Mouse (Mus musculus): ENCODE measurements around the gene Zfhx3.

Gene Zfhx3

GRCm38 (mm10) chr8:108440476-108440875, 498.0 kb downstream of the Zfhx3 start:
- in situ Hi-C loops (cut with MseI, MboI), result no loop called here

- in situ Hi-C loops (cut with MseI, MboI), result no loop called here
Measured at GRCm38 (mm10) chr8:108450847-108451246, 508.4 kb downstream of the Zfhx3 start.

GRCm38 (mm10) chr8:108454561-108455311, 512.3 kb downstream of the Zfhx3 start:
- in situ Hi-C loops (cut with MseI, MboI), result no loop called here

GRCm38 (mm10) chr8:108466653-108467052, 524.2 kb downstream of the Zfhx3 start:
- in situ Hi-C loops (cut with MseI, MboI), result no loop called here

GRCm38 (mm10) chr8:108467172-108468035, 525.0 kb downstream of the Zfhx3 start:
- in situ Hi-C loops (cut with MseI, MboI), result no loop called here

DNA sequence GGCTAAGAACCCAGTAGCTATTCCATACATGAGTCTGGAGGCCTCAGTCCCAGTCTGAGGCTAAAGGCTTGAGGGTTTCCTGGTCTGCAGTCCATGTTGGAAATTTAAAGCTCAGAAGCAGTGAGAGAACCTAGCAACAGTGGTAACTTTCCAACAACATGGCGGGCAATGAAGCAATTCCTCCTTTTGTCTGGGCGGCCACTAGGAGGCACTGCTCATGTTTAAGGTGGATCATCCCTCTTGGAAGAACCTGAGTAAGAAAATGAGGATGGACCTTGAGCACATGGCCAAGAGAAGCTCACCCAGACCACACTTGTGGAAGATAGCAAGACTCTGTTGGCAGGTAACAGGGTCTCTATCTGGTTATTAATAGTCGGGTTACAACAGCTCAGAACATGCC, 527.8 kb downstream of the Zfhx3 start:
- in situ Hi-C loops (cut with MseI, MboI), result no loop called here

GRCm38 (mm10) chr8:108474556-108474955, 532.1 kb downstream of the Zfhx3 start:
- in situ Hi-C loops (cut with MseI, MboI), result no loop called here

DNA sequence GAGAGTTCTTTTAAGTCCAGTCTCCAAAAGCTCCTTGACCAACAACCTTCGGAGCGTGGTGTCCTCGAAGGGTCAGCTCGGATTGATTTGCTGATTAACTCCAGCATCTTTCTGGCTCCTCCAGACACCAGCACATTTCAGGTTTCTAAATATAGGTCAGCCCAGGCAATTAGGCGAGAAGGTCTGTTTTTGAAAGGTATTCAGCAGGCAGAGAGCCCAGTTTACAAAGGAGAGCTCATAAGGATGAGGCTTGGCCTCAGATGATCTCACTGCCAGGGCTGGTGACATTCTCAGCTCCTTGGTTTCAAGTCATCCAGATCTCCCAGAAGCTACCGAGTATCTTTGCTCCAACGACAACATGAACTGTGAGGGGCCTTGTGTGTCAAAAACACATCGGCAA, 535.7 kb downstream of the Zfhx3 start:
- in situ Hi-C loops (cut with MseI, MboI), result no loop called here

DNA sequence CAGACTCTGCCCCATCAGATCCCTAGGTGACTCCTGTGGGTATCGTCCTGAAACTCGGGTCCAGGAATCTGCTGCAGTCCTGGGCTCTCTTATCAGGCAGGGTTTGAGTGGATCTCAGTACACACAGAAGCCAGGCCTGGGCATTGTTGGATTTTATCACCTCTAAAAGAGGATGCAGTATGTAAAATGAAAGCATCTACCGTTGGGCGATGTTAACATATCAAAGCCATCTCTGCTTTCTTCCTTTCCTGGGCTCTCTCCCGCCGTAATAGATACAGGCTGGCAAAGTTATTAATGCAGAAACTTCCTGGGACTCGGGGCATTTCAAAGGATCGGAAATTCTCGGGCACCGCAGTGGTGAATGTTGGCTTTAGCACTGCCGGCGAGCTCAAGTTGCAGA, 537.7 kb downstream of the Zfhx3 start:
- in situ Hi-C loops (cut with MseI, MboI), result no loop called here

DNA sequence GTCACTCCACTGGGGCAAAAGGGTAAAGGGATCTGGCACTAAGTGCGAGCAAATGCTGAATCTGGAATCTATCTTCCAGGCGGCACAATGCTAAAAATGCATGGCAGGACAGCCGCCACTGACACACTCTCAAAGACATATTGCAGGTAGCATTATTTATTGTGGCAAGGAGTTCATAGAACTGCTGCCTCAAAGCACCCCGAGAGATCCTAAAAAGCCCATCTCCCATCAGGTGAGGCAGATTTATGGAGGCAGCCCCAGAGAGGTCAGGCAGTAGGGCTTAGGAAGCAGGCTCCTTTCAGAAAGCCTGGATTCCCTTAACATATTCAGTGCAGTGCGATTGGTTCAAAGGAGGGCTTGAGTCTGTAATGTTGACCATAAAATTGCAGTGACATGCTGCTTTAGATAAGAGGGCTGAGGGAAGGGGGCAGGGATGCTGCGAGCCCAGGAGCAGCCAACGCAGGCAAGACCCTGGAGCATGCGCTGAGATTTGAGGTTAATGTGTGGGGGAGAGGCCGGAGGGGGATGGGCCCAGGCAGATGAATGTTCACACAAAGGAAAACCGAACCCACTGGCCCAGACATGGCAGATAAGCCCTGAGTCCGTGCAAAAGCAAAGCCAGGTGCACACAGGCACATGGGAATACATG, 538.8 kb downstream of the Zfhx3 start:
- in situ Hi-C loops (cut with MseI, MboI), result no loop called here

- in situ Hi-C loops (cut with MseI, MboI), result no loop called here
Measured at GRCm38 (mm10) chr8:108496101-108496500, 553.7 kb downstream of the Zfhx3 start.

DNA sequence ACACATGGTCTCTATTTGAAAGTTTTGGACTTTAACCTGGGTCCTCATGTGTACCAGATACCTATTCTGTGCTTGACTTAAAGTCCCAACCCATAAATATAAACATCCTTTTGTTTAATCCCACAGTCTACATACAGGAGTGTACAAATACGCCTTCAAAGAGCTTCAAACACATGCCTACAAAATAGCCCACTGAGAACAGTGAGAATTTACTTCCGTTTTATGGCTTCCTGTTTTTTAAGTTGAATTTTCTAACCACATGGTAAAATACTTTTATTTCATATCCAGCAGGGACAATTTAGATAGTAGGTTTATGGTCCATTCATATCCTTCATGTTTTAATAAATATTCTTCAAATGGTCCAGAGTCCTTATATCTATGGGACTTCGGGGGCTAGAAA, 564.3 kb downstream of the Zfhx3 start:
- in situ Hi-C loops (cut with MseI, MboI), result no loop called here

- in situ Hi-C loops (cut with MseI, MboI), result no loop called here
Measured at GRCm38 (mm10) chr8:108507769-108508168, 565.3 kb downstream of the Zfhx3 start.

DNA sequence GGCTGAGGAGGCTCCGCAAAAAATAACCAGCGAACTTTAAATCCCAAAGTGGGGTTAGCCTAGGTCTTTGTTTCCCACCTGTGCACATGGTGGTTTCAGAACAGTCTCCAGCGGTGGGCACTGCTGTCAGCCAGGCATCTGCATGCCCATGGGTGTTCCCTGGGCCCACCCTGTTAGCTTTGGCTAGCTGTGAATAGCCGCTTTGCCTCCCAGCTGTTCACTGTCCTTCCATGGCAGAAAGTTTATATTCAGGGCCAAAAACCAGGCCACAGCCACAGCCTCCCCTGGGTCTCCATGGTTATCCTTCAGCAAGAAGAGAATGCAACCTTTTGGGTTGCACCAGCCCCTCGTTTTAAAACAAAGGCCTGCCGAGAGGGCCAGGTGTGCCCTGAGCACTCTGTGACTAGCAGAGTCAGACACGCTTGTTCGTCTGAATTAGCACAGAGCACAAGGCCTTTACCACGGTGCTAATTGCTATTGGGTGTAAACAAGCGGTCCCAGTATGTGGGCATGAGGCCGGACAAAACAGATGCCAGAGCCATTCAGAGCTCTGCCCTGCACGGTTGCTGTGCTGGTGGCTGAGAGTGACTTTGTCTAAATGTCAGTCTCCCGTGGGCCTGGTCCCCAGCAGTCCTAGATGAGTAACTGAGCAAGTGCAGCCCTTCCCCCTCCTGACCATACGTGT, 568.3 kb downstream of the Zfhx3 start:
- in situ Hi-C loops (cut with MseI, MboI), result no loop called here

GRCm38 (mm10) chr8:108518116-108518515, 575.7 kb downstream of the Zfhx3 start:
- in situ Hi-C loops (cut with MseI, MboI), result no loop called here

DNA sequence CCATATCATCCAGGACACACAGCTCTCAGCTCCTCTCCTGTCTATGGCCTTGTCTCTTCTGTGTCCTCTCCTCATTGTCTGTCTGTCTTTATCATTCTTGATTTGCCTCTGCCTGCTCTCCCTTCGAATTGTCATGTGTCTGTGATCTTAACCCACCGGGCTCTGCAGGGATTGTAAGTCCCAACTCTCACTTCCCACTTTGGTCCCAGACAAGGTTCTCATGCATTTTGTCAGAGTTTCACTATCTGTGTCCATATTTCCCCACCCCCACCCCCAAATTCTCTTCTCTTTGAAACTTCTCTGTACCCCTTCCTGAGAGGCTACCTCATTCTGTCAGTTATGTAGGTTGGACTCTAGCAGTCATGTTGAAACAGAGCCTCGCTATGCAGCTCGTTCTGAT, 579.6 kb downstream of the Zfhx3 start:
- in situ Hi-C loops (cut with MseI, MboI), result no loop called here

DNA sequence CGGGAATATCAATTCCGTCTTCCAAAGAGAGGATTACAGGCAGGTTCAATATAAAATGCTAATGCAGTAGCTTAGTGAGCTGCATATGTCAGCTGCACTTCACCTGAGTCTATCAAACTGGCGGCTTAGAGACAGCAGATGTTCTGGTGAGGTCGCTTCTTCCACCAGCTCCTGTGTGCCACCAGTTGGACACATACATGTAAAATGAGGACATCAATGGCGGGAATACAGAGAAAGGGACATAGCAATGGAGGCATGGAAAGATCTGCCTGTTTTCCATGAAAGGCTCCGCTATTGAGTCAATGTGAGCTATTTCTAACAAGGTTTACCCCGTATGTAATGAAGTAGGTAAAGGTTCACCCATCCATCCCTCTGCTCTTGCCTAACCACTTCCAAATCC, 587.0 kb downstream of the Zfhx3 start:
- in situ Hi-C loops (cut with MseI, MboI), result no loop called here

- in situ Hi-C loops (cut with MseI, MboI), result no loop called here
Measured at GRCm38 (mm10) chr8:108535121-108535876, 592.9 kb downstream of the Zfhx3 start.

DNA sequence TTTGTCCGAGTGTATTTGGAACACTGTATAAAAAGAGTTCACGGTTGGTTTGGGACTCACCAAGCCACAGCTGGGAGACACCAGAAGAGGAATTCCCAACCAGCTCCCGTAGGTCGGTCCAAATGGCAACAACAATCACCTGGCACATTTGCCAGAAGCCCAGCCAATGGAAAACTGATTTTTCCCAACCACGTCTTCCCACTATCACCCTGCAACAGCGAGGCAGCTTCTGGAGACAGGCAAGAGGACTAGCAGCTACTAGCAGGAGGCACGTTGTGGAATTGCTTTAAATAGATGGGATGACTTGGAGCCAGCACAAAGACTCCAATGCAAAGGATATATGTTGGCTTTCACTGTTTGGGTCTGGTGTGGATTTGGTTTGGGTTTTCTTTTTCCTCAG, 593.7 kb downstream of the Zfhx3 start:
- in situ Hi-C loops (cut with MseI, MboI), result no loop called here

DNA sequence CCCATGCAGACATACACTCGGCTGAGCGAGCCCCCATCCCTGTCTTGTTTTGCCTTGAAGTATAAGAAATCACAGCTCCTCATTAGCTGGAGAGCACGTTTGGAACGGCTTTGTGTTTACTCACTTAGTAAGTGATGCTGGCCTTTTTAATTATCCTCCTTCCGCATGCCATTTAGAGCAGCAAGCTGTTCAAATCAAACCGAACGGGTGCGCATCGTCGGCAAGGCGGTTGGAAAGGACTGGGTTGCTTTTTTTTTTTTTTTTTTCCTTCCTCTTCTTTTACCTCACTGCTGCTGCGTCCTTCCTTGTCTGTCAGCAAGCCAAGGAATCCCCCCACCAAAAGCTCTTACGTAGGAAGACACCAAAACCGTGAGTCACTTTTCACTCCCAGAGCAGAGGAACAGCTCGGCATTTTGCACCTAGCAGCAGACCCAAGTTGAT, 594.5 kb downstream of the Zfhx3 start:
- in situ Hi-C loops (cut with MseI, MboI), result no loop called here

Measured in mouse trophoblast stem cell (cell line).